Comparison of ENCODE assay signal across 13 mouse cellular contexts in genomic region chr1:39474516-39474915, GRCm38 (mm10).
"Had no signal": no experiment of that assay in that cellular context is flagged by ENCODE, and none has a peak within 500 bp of the region (broad histone marks: within the 10 kb centered on the region; RNA-seq: fewer than 3 reads in every experiment).

No protein-coding gene starts in this region.

- DNase-seq: kidney, adult 18-20 months; left cerebral cortex, postnatal 4 days; lung, embryonic 14.5 days; lung, postnatal 10 days; lung, postnatal 4 days; right cerebral cortex, postnatal 4 days; spleen, adult 18-20 months; thymus, postnatal 36 days had no signal

- H3K4me3 ChIP-seq: limb, embryonic 13.5 days; liver, embryonic 15.5 days; midbrain, embryonic 10.5 days; neural tube, embryonic 13.5 days had no signal

- H3K9me3 ChIP-seq: limb, embryonic 13.5 days; liver, embryonic 15.5 days; neural tube, embryonic 13.5 days had no signal

- H3K4me2 ChIP-seq: limb, embryonic 13.5 days; liver, embryonic 15.5 days; lung, embryonic 14.5 days; neural tube, embryonic 13.5 days had no signal

- H3K9ac ChIP-seq: limb, embryonic 13.5 days; liver, embryonic 15.5 days; lung, embryonic 14.5 days; neural tube, embryonic 13.5 days had no signal

- ATAC-seq: midbrain, embryonic 16.5 days had no signal

- H3K27ac ChIP-seq: limb, embryonic 13.5 days; liver, embryonic 15.5 days; midbrain, embryonic 10.5 days; neural tube, embryonic 13.5 days had no signal

- H3K36me3 ChIP-seq: limb, embryonic 13.5 days; midbrain, embryonic 10.5 days; neural tube, embryonic 13.5 days had no signal
